Mouse (Mus musculus) CH12.LX (cell line): ENCODE measurements at regions not wholly inside any gene's neighbourhood (a gene's known extent, or its start where the extent isn't known, plus 50 kb on each side); places are given as distances from the start of the nearest gene placed in this dataset.

Source experiments
- CTCF ChIP-seq, 2 experiments: IDR thresholded peaks in 1 of 2; conservative IDR thresholded peaks in 1 of 2; 2 replicates each; pipeline ENCODE4 v1.5.1; 2011 to 2012; ENCODE audit warnings: low read depth in 2 of 2, low read length in 2 of 2, improper control_type of control experiment in 1 of 2, inconsistent platforms in 1 of 2, mild to moderate bottlenecking in 1 of 2, moderate library complexity in 1 of 2
- HCFC1 ChIP-seq: IDR thresholded peaks from 2 replicates; pipeline ENCODE4 v1.6.1; 2012; ENCODE audit warnings: low read depth, mild to moderate bottlenecking, inconsistent platforms, low read length, improper control_type of control experiment
- MAX ChIP-seq: IDR thresholded peaks from 2 replicates; pipeline ENCODE4 v1.6.1; 2011; ENCODE audit warnings: low read length, improper control_type of control experiment
- MAZ ChIP-seq: IDR thresholded peaks from 2 replicates; pipeline ENCODE4 v1.6.1; 2012; ENCODE audit warnings: low read depth, mild to moderate bottlenecking, inconsistent platforms, low read length, improper control_type of control experiment, moderate library complexity
- POLR2A ChIP-seq: IDR thresholded peaks from 2 replicates; pipeline ENCODE4 v1.6.1; 2011; ENCODE audit warnings: low read depth, mild to moderate bottlenecking, improper control_type of control experiment, low read length
- SMC3 ChIP-seq: IDR thresholded peaks from 2 replicates; pipeline ENCODE4 v1.6.1; 2011; ENCODE audit warnings: low read depth, low read length, improper control_type of control experiment
- ZNF384 ChIP-seq: IDR thresholded peaks from 2 replicates; pipeline ENCODE4 v1.6.1; 2012; ENCODE audit warnings: low read depth, low read length, improper control_type of control experiment, inconsistent platforms

GRCm38 (mm10) chr9:13919739-13920410, 92.4 kb downstream of the Fam76b start:
- TF ChIP-seq MAX (no peak), HCFC1 (no peak), CTCF (conservative IDR thresholded peaks at IDR 0.05 in 1 of 2, IDR thresholded peaks at IDR 0.05 in 1 of 2; ENCODE audit: low read depth in 2 of 2, low read length in 2 of 2) (no peak), MAZ (no peak), SMC3 (no peak), POLR2A (no peak), ZNF384 (no peak)
